Mouse (Mus musculus) myocyte (in vitro differentiated cells): ENCODE measurements around the gene Sema4g. TPM values are rescaled to one million over a fixed set of nuclear protein-coding genes. Genes with fewer than 3 reads are reported as not detected.

Experiments used
- H3K27me3 ChIP-seq: one replicate; pipeline ENCODE4 v1.6.1; 2011; ENCODE audit not compliant: control insufficient read depth, insufficient read depth, insufficient read length
- H3K36me3 ChIP-seq: one replicate; pipeline ENCODE4 v1.6.1; 2011; ENCODE audit not compliant: control insufficient read depth, insufficient read depth
- H3K4me2 ChIP-seq: one replicate; pipeline ENCODE4 v1.6.1; 2011; ENCODE audit warnings: low read depth, control low read depth
- H3K4me3 ChIP-seq: one replicate; pipeline ENCODE4 v1.5.1; 2011; ENCODE audit warnings: mild to moderate bottlenecking, control low read depth, moderate library complexity
- H3K79me2 ChIP-seq: one replicate; pipeline ENCODE4 v1.6.1; 2011; ENCODE audit not compliant: control insufficient read depth, insufficient read depth
- H3ac ChIP-seq: one replicate; pipeline ENCODE4 v1.6.1; 2011; ENCODE audit not compliant: control insufficient read depth, insufficient read length
- CEBPB ChIP-seq: IDR thresholded peaks from 2 replicates; pipeline ENCODE4 v1.6.1; 2011; ENCODE audit warnings: mild to moderate bottlenecking, moderate library complexity; ENCODE audit not compliant: poor library complexity, insufficient read depth, severe bottlenecking
- E2F4 ChIP-seq: IDR thresholded peaks from one replicate; pipeline ENCODE4 v1.6.1; 2011; ENCODE audit warnings: mild to moderate bottlenecking, control low read depth, moderate library complexity; ENCODE audit not compliant: insufficient read depth
- MAX ChIP-seq: IDR thresholded peaks from one replicate; pipeline ENCODE4 v1.6.1; 2011; ENCODE audit warnings: low read depth, mild to moderate bottlenecking, control low read depth
- MYOD1 ChIP-seq, 3 experiments: IDR thresholded peaks; one replicate each; pipeline ENCODE4 v1.6.1; 2011; ENCODE audit warnings: control low read depth in 2 of 3, low read depth in 2 of 3, mild to moderate bottlenecking in 2 of 3, moderate library complexity in 1 of 3; ENCODE audit not compliant: insufficient read length in 2 of 3, control insufficient read depth in 1 of 3
- MYOG ChIP-seq, 3 experiments: IDR thresholded peaks; one replicate each; pipeline ENCODE4 v1.6.1; 2011; ENCODE audit warnings: control low read depth in 2 of 3, low read depth in 2 of 3, mild to moderate bottlenecking in 2 of 3; ENCODE audit not compliant: insufficient read length in 2 of 3, control insufficient read depth in 1 of 3, insufficient read depth in 1 of 3
- POLR2A ChIP-seq: IDR thresholded peaks from one replicate; pipeline ENCODE4 v1.6.1; 2011; ENCODE audit warnings: low read depth, mild to moderate bottlenecking, control low read depth, moderate library complexity; ENCODE audit not compliant: insufficient read length
- POLR2AphosphoS2 ChIP-seq: IDR thresholded peaks from one replicate; pipeline ENCODE4 v1.6.1; 2011; ENCODE audit warnings: low read depth, control low read depth; ENCODE audit not compliant: insufficient read length
- REST ChIP-seq: IDR thresholded peaks from one replicate; pipeline ENCODE4 v1.6.1; 2011; ENCODE audit warnings: mild to moderate bottlenecking, control low read depth, moderate library complexity; ENCODE audit not compliant: insufficient read depth, insufficient read length
- SRF ChIP-seq: IDR thresholded peaks from one replicate; pipeline ENCODE4 v1.6.1; 2011; ENCODE audit warnings: low read depth; ENCODE audit not compliant: control insufficient read depth, insufficient read length
- TCF12 ChIP-seq: IDR thresholded peaks from one replicate; pipeline ENCODE4 v1.6.1; 2011; ENCODE audit warnings: mild to moderate bottlenecking, control low read depth; ENCODE audit not compliant: poor library complexity, insufficient read depth, severe bottlenecking
- TCF3 ChIP-seq: IDR thresholded peaks from one replicate; pipeline ENCODE4 v1.6.1; 2011; ENCODE audit warnings: low read depth, control low read depth; ENCODE audit not compliant: insufficient read length
- USF1 ChIP-seq: IDR thresholded peaks from one replicate; pipeline ENCODE4 v1.6.1; 2011; ENCODE audit warnings: low read depth, mild to moderate bottlenecking, control low read depth, moderate library complexity
- polyA plus RNA-seq: library from polyadenylated mRNA; unstranded; fragments of >200 nt; fragmentation: generic; extraction: Trizol; gene quantifications from one replicate; pipeline ENCODE4 v1.2.1, GENCODE M21; 2012; ENCODE audit warnings: missing spikeins

The Sema4g gene
- polyA plus RNA-seq, 1 experiment = 0.43 TPM

DNA sequence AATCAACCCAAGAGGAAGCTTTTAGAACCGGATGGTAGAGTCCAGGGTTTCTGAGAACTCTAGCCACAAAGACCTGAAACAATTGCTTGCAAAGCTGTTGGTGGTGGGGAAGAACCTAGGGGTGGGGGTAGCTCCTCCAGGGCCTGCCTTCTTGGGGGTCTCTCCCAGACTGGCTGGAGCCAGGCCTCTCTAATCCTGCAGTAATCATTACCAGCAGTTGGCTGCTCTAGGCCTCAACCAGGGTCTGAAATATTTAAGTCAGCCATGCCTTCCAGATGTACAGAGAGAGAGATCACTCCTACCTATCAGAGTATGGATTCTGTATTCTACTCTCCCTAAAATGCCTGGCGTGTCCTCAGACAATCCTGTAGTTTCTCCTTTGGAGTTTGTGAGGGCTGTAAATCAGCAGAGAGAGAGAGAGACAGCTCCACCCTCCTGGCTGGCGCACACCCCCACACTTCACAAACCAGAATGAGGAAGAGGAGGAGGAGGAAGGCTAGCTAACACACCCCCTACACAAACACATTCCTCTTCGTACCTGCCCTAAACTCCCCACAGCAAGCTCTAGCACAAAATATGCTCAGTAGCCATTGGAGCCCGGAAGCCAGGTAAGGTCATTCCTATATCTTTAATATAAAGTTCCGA, 24.8 kb downstream of the Sema4g start:
- H3K4me3 ChIP-seq = no peak overlapping the region
- no peaks in the 10 kb centered on the region for H3K36me3 ChIP-seq
- H3K27me3 ChIP-seq = no peaks in the 10 kb centered on the region
- H3K79me2 ChIP-seq = peaks cover 14% of the 10 kb centered on the region
- TF ChIP-seq MYOD1 (IDR thresholded peaks at IDR 0.05; ENCODE audit: control insufficient read depth in 1 of 3, insufficient read length in 2 of 3, low read depth in 2 of 3) (no peak), POLR2A (no peak), E2F4 (no peak), MYOG (IDR thresholded peaks at IDR 0.05; ENCODE audit: control insufficient read depth in 1 of 3, insufficient read depth in 1 of 3, insufficient read length in 2 of 3, low read depth in 2 of 3) (no peak), SRF (no peak), TCF3 (no peak), USF1 (no peak), TCF12 (no peak), CEBPB (no peak), MAX (no peak), POLR2AphosphoS2 (no peak), REST (no peak)
- no peak overlapping the region for H3K4me2 ChIP-seq
- no peak overlapping the region for H3ac ChIP-seq

DNA sequence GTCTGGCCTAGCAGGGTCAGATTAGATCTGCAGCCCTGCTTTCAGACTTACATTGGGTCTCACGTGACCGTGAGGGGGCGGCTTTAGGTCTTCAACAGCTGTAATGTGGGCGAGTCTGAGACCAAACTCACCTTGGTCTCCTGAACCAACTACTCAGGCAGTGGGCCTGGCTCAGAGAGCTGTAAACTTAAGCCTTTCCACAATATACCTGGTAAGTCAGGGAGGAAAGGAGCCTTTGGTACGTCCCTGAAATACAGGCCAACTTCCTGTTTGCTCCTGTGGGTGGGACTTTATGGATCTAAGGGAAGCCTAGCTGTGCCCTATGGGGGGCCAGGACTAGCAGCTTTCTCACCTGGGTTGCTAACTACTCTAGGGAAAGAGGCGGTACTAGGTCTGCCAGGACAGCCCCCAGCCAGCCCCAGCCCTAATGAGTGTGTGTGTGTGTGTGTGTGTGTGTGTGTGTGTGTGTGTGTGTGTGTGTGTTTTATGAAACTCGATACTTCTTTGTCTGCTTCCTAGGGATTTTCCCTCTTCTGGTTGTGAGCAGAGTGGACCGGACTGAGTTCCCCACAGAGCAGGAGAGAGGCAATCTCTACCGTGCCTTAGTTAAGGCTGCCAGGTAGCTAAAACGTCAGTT, 25.6 kb downstream of the Sema4g start, which contains the start of gene Lzts2:
TSS of gene Lzts2 (plus strand) at position 80 of the 637 bp plus-strand sequence.
- H3K36me3 ChIP-seq = no peaks in the 10 kb centered on the region
- H3K4me3 ChIP-seq = peak within 1 kb of the TSS; percentile 87
- peaks cover 22% of the 10 kb centered on the region for H3K79me2 ChIP-seq
- peak within 1 kb of the TSS; percentile 88 for H3K4me2 ChIP-seq
- H3K27me3 ChIP-seq = no peaks in the 10 kb centered on the region
- TF ChIP-seq USF1 (peak; percentile 55), SRF (no peak)
- peak within 1 kb of the TSS; percentile 44 for H3ac ChIP-seq

DNA sequence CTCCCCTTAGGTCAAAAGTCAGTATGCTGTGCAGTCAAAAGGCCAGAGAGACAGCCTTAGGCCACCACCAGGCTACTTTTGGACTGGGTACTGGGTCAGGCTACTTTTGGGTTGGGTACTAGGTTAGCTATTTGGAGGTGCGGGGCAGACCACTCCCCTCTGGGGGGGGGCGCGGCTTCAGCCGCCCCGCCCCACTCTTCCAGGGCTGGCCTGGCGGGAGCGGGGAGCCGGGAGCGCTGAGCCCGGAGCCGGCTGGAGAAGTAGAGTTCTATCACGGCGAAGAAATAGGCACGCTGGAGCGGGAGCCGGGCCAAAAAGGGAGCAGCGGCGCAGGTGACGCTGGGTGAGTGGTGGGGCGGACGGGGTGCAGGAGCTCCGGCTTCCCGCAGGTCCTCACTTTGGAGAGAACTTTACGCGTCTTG, 26.1 kb downstream of the Sema4g start:
- H3K4me3 ChIP-seq = peak overlapping the region; percentile 87
- H3K36me3 ChIP-seq = no peaks in the 10 kb centered on the region
- peaks cover 27% of the 10 kb centered on the region for H3K79me2 ChIP-seq
- no peaks in the 10 kb centered on the region for H3K27me3 ChIP-seq
- H3K4me2 ChIP-seq = peak overlapping the region; percentile 88
- no peak for TF ChIP-seq MYOD1 (IDR thresholded peaks at IDR 0.05; ENCODE audit: control insufficient read depth in 1 of 3, insufficient read length in 2 of 3, low read depth in 2 of 3)
- peak overlapping the region; percentile 44 for H3ac ChIP-seq

DNA sequence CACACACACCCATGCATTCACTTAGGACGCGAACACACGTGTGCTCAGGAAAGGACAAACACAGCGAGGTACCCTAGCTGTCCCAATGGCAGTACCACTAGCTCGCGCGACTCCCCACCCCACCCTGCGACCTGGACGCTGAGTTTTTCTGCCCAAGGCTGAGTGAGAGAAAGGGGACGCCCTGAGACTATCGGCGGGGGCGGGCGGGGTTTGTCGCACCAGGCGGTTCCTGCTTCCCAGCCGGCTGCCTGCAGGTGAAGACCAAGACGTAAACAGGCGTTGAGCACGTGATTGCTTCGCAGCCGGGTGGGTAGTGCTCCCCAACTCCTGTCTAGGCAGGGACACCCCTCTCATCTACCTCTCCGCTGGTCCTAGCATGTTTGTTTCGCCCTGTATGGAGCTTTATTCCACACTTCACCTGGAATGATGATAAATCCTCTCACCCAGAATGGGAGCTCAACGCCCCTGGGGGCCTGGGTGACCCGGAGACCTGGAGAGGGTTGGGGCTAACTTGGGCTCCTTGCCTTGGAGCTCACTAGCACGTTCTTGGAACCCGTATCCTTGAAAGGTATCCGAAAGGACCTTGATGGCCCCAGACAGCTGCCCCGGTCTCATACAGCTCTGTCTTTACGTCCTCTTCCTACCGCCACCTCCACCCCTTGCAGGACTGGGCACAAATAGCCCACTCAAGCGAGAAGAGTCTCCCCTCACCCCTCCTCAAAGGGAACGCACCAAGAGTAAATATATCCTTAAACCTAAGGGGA, 26.8 kb downstream of the Sema4g start:
- no peaks in the 10 kb centered on the region for H3K27me3 ChIP-seq

DNA sequence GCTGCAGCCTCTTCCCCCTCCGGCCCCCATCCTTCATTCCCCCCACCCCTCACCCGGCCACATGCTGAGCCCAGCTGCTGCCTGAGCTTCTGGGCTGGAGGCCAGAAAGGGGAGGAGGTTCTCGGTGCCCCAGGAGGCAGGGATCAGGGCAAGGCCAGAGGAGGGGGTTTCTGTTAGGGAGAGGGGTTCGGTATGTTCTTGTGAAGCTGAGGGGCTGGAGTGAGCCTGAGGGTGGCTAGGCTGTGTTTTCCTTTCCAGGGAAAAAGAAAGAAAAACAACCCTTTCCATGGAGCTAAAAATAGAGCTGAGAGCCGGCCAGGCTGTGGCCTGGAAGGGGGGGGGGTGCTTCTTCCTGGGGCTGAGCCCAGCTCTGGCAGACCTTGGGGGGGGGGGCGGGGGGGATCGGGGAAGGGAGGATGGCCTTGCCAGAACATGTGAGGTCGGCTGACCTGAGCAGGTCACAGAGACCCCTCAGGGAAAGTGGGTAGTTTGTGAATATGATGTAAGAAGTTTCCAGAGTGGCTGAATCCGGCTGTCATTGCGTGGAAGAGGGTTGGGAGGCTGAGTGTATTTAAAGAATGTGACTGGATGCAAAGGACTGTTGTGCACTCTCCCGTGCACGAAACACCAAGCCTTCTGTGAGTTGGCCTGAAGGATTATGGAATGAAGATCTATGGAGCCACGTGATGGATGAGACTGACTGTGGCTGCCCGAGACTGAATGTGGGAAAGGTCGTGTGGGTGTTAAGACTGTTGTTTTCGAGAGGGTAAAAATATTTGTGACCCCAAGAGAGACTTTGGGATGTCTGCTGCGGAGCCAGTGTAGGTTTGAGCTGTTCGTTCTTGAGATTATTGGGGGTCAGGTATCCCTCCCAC, 27.7 kb downstream of the Sema4g start:
- H3K27me3 ChIP-seq = no peaks in the 10 kb centered on the region
- H3K4me2 ChIP-seq = peak overlapping the region; percentile 90
- H3K4me3 ChIP-seq = peak overlapping the region; percentile 87
- H3ac ChIP-seq = peak overlapping the region; percentile 86
- H3K79me2 ChIP-seq = peaks cover 43% of the 10 kb centered on the region
- no peak for TF ChIP-seq REST
- peak; percentile 97 for TF ChIP-seq USF1
- TF ChIP-seq CEBPB = 0 out of 2 replicates have a peak, but pooled peaks have one; percentile 23
- no peak for TF ChIP-seq TCF12
- TF ChIP-seq E2F4 = no peak
- TF ChIP-seq TCF3 = peak; percentile 38
- TF ChIP-seq POLR2A = peak; percentile 76
- peak; percentile 52 to 91 (median 80) for TF ChIP-seq MYOG (IDR thresholded peaks at IDR 0.05; ENCODE audit: control insufficient read depth in 1 of 3, insufficient read depth in 1 of 3, insufficient read length in 2 of 3, low read depth in 2 of 3)
- TF ChIP-seq SRF = no peak
- TF ChIP-seq MYOD1 (IDR thresholded peaks at IDR 0.05; ENCODE audit: control insufficient read depth in 1 of 3, insufficient read length in 2 of 3, low read depth in 2 of 3) = peak; percentile 39 to 89 (median 63)
- no peak for TF ChIP-seq MAX
- TF ChIP-seq POLR2AphosphoS2 = peak; percentile 63
- H3K36me3 ChIP-seq = no peaks in the 10 kb centered on the region

More for the DNA sequence above, 26.8 kb downstream of the Sema4g start:
- TF ChIP-seq MYOD1 (IDR thresholded peaks at IDR 0.05; ENCODE audit: control insufficient read depth in 1 of 3, insufficient read length in 2 of 3, low read depth in 2 of 3) (peak; percentile 43 to 86 (median 73)), POLR2AphosphoS2 (peak; percentile 48), USF1 (peak; percentile 68), TCF3 (no peak)
- H3K4me2 ChIP-seq = peak overlapping the region; percentile 88
- peak overlapping the region; percentile 44 for H3ac ChIP-seq
- peak overlapping the region; percentile 87 for H3K4me3 ChIP-seq
- H3K36me3 ChIP-seq = no peaks in the 10 kb centered on the region
- H3K79me2 ChIP-seq = peaks cover 34% of the 10 kb centered on the region
